Mouse (Mus musculus): ENCODE measurements around the gene Mcts2. TPM values are rescaled to one million over a fixed set of nuclear protein-coding genes. Genes with fewer than 3 reads are reported as not detected.

Gene Mcts2
- polyA plus RNA-seq, 1 experiment from 2014 or later, result 30.1 TPM

- 68% methylated on average over 22 of the region's 22 CpGs for WGBS
- Histone ChIP-seq H3K9ac (replicated peaks; ENCODE audit: low read depth, low read length) (0 out of 2 replicates have a peak overlapping the region, but pooled peaks have one; percentile 1), H3K4me3 (ENCODE audit: low read depth, low read length) (no peak overlapping the region), H3K27ac (ENCODE audit: low read length) (peak overlapping the region; percentile 58), H3K27me3 (ENCODE audit: control insufficient read depth, insufficient read depth, low read length) (no peaks in the 10 kb centered on the region), H3K4me2 (replicated peaks; ENCODE audit: low read depth, low read length) (no peak overlapping the region), H3K36me3 (ENCODE audit: control insufficient read depth, insufficient read depth, low read length) (peaks cover 40% of the 10 kb centered on the region), H3K4me1 (ENCODE audit: control insufficient read depth, insufficient read depth, low read length) (peaks cover 25% of the 10 kb centered on the region; the same call in 1 of the 2 replicates), H3K9me3 (ENCODE audit: control insufficient read depth, low read depth, low read length) (no peaks in the 10 kb centered on the region)
- no peak for ATAC-seq (ENCODE audit: insufficient number of reproducible peaks, insufficient read depth, low FRiP score, low read depth)
Measured at GRCm38 (mm10) chr2:152705993-152706571, 19.2 kb downstream of the Mcts2 start.

DNA sequence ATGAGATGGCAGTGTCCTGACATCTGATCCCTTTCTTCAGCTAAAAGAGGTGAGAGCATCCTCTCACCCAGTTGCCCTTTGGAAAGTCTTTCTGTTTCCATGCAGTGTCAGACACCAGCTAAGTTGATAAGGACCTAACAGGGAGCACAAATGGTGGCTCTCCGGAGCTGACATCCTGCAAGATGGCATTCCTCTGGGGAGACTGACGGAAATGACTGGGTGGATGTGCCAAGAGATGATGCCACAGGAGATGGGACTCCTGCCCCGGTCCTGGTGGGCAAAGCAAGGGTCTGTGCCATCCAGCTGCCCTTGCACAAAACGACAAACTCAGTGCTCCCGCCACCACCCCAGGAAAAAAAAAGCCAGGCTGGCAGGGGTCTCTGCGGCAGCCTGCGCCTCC lies 20.4 kb downstream of the Mcts2 start:
- Histone ChIP-seq H3K27ac (ENCODE audit: low read length) (peak overlapping the region; percentile 91), H3K9me3 (ENCODE audit: control insufficient read depth, low read depth, low read length) (no peaks in the 10 kb centered on the region), H3K36me3 (ENCODE audit: control insufficient read depth, insufficient read depth, low read length) (peaks cover 29% of the 10 kb centered on the region), H3K27me3 (ENCODE audit: control insufficient read depth, insufficient read depth, low read length) (no peaks in the 10 kb centered on the region), H3K4me3 (ENCODE audit: low read depth, low read length) (peak overlapping the region; percentile 30), H3K4me1 (ENCODE audit: control insufficient read depth, insufficient read depth, low read length) (peaks cover 25% of the 10 kb centered on the region; the same call in 1 of the 2 replicates), H3K9ac (replicated peaks; ENCODE audit: low read depth, low read length) (peak overlapping the region; percentile 55), H3K4me2 (replicated peaks; ENCODE audit: low read depth, low read length) (peak overlapping the region; percentile 59)
- 22% methylated on average over 7 of the region's 7 CpGs for WGBS
- ATAC-seq (ENCODE audit: insufficient number of reproducible peaks, insufficient read depth, low FRiP score, low read depth), result no peak

DNA sequence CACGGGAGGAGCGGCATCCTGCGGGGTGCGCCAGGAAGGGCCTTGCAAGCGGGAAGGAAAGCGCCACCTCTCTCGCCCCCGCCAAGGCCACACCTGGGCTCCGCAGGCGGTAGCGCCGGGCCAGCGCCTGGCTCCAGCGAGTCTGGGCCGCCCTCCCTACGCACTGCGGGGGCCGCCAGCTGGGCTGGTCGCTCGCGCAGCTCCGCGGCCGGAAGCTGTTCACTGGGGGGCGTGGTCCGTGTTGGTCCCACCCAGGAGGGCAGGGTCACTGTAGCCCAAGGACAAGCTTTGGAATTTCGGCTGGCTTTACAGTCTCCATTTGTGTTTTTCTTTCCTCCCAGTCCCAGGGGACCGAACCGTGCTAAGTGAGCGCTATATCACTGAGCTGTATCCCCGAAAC lies 20.8 kb downstream of the Mcts2 start:
- H3K9ac ChIP-seq (replicated peaks; ENCODE audit: low read depth, low read length), result peak overlapping the region; percentile 55
- H3K27me3 ChIP-seq (ENCODE audit: control insufficient read depth, insufficient read depth, low read length), result no peaks in the 10 kb centered on the region
- H3K36me3 ChIP-seq (ENCODE audit: control insufficient read depth, insufficient read depth, low read length), result peaks cover 25% of the 10 kb centered on the region
- peak overlapping the region; percentile 30 for H3K4me3 ChIP-seq (ENCODE audit: low read depth, low read length)
- H3K4me2 ChIP-seq (replicated peaks; ENCODE audit: low read depth, low read length), result peak overlapping the region; percentile 59
- ATAC-seq (ENCODE audit: insufficient number of reproducible peaks, insufficient read depth, low FRiP score, low read depth), result peak; percentile 92
- WGBS, result 2% methylated on average over 31 of the region's 31 CpGs
- no peaks in the 10 kb centered on the region for H3K9me3 ChIP-seq (ENCODE audit: control insufficient read depth, low read depth, low read length)
- peak overlapping the region; percentile 91 for H3K27ac ChIP-seq (ENCODE audit: low read length)
- peaks cover 25% of the 10 kb centered on the region; the same call in 1 of the 2 replicates for H3K4me1 ChIP-seq (ENCODE audit: control insufficient read depth, insufficient read depth, low read length)

- Histone ChIP-seq H3K36me3 (ENCODE audit: control insufficient read depth, insufficient read depth, low read length) (peaks cover 15% of the 10 kb centered on the region; the same call in 1 of the 2 replicates), H3K4me1 (ENCODE audit: control insufficient read depth, insufficient read depth, low read length) (peaks cover 25% of the 10 kb centered on the region; the same call in 1 of the 2 replicates), H3K4me2 (replicated peaks; ENCODE audit: low read depth, low read length) (no peak overlapping the region), H3K9ac (replicated peaks; ENCODE audit: low read depth, low read length) (no peak overlapping the region), H3K9me3 (ENCODE audit: control insufficient read depth, low read depth, low read length) (no peaks in the 10 kb centered on the region), H3K27ac (ENCODE audit: low read length) (no peak overlapping the region), H3K27me3 (ENCODE audit: control insufficient read depth, insufficient read depth, low read length) (no peaks in the 10 kb centered on the region), H3K4me3 (ENCODE audit: low read depth, low read length) (no peak overlapping the region)
- WGBS, result 90% methylated on average over 5 of the region's 5 CpGs
- ATAC-seq (ENCODE audit: insufficient number of reproducible peaks, insufficient read depth, low FRiP score, low read depth), result no peak
Measured at GRCm38 (mm10) chr2:152709066-152709465, 22.2 kb downstream of the Mcts2 start.

GRCm38 (mm10) chr2:152716241-152716772 lies 29.5 kb downstream of the Mcts2 start:
- H3K9ac ChIP-seq (replicated peaks; ENCODE audit: low read depth, low read length), result no peak overlapping the region
- no peaks in the 10 kb centered on the region for H3K9me3 ChIP-seq (ENCODE audit: control insufficient read depth, low read depth, low read length)
- WGBS, result 46% methylated on average over 6 of the region's 6 CpGs
- H3K36me3 ChIP-seq (ENCODE audit: control insufficient read depth, insufficient read depth, low read length), result no peaks in the 10 kb centered on the region
- H3K4me1 ChIP-seq (ENCODE audit: control insufficient read depth, insufficient read depth, low read length), result peaks cover 13% of the 10 kb centered on the region; the same call in 1 of the 2 replicates
- H3K4me3 ChIP-seq (ENCODE audit: low read depth, low read length), result no peak overlapping the region
- no peaks in the 10 kb centered on the region for H3K27me3 ChIP-seq (ENCODE audit: control insufficient read depth, insufficient read depth, low read length)
- peak overlapping the region; percentile 27; the same call in 1 of the 2 replicates for H3K27ac ChIP-seq (ENCODE audit: low read length)
- H3K4me2 ChIP-seq (replicated peaks; ENCODE audit: low read depth, low read length), result no peak overlapping the region
- no peak for ATAC-seq (ENCODE audit: insufficient number of reproducible peaks, insufficient read depth, low FRiP score, low read depth)

- no peak overlapping the region for H3K9ac ChIP-seq (replicated peaks; ENCODE audit: low read depth, low read length)
- peaks cover 13% of the 10 kb centered on the region; the same call in 1 of the 2 replicates for H3K4me1 ChIP-seq (ENCODE audit: control insufficient read depth, insufficient read depth, low read length)
- no peak overlapping the region for H3K27ac ChIP-seq (ENCODE audit: low read length)
- ATAC-seq (ENCODE audit: insufficient number of reproducible peaks, insufficient read depth, low FRiP score, low read depth), result no peak
- H3K27me3 ChIP-seq (ENCODE audit: control insufficient read depth, insufficient read depth, low read length), result no peaks in the 10 kb centered on the region
- 51% methylated on average over 11 of the region's 11 CpGs for WGBS
- no peak overlapping the region for H3K4me3 ChIP-seq (ENCODE audit: low read depth, low read length)
- H3K4me2 ChIP-seq (replicated peaks; ENCODE audit: low read depth, low read length), result no peak overlapping the region
- H3K36me3 ChIP-seq (ENCODE audit: control insufficient read depth, insufficient read depth, low read length), result no peaks in the 10 kb centered on the region
- H3K9me3 ChIP-seq (ENCODE audit: control insufficient read depth, low read depth, low read length), result no peaks in the 10 kb centered on the region
Measured at GRCm38 (mm10) chr2:152717652-152718051, 30.8 kb downstream of the Mcts2 start.

DNA sequence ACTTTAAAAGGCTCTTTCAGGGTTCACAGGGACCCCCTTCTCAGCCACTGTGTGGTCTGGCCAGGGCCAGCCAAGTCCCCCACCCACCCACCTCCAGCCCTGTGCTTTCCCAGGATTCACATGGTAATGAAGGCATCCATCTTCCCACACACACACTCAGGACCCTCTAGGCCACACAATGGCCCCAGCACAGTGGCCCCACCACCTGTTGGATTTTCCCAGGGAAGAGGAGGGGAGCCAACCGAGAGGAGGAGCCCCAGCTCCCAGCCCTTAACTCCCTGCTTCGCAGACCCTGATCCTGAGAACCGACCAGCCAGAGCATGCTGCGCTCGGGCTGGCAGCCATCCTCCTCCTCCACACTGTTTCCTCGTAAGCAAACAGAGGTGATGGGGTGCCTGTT lies 31.2 kb downstream of the Mcts2 start:
- H3K9me3 ChIP-seq (ENCODE audit: control insufficient read depth, low read depth, low read length), result no peaks in the 10 kb centered on the region
- no peaks in the 10 kb centered on the region for H3K36me3 ChIP-seq (ENCODE audit: control insufficient read depth, insufficient read depth, low read length)
- peaks cover 13% of the 10 kb centered on the region; the same call in 1 of the 2 replicates for H3K4me1 ChIP-seq (ENCODE audit: control insufficient read depth, insufficient read depth, low read length)
- H3K9ac ChIP-seq (replicated peaks; ENCODE audit: low read depth, low read length), result no peak overlapping the region
- no peak overlapping the region for H3K27ac ChIP-seq (ENCODE audit: low read length)
- H3K27me3 ChIP-seq (ENCODE audit: control insufficient read depth, insufficient read depth, low read length), result no peaks in the 10 kb centered on the region
- WGBS, result 32% methylated on average over 6 of the region's 6 CpGs
- ATAC-seq (ENCODE audit: insufficient number of reproducible peaks, insufficient read depth, low FRiP score, low read depth), result peak; percentile 25; the same call in 1 of the 2 replicates
- H3K4me3 ChIP-seq (ENCODE audit: low read depth, low read length), result no peak overlapping the region
- H3K4me2 ChIP-seq (replicated peaks; ENCODE audit: low read depth, low read length), result no peak overlapping the region

DNA sequence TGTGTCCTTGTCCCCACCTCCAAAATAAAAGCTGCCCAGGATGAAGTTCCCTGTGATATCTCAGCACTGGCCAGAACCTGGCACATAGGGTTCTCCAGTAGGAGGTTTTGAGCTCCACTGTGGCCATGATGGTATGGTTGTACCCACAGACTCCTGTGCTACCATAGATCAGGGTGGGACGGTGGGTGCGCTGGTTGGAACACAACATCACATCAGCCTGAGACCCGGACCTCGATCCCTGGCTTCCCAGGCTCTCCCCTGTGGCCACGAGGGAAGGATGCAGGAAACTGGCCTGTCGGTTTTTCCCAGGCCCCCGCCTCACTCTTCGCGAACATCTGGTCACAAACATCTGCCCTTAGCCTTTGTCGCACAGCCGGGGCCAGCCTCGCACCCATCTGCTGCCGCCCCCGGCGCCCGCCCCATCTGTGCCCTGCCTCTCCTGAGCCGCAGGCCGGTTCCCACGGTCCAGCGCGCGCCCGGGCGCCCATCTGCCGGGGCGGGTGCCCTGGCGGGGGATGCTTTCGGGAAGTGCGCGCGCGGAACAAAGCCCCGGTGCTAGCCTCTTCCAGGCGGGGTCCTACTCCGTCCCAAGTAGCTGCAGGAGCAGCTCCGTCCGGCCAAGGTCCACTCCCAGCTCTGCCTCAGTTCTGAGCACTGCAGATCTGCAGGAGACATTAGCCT lies 37.0 kb downstream of the Mcts2 start:
- Histone ChIP-seq H3K4me3 (ENCODE audit: low read depth, low read length) (peak overlapping the region; percentile 27), H3K9me3 (ENCODE audit: control insufficient read depth, low read depth, low read length) (no peaks in the 10 kb centered on the region), H3K27ac (ENCODE audit: low read length) (peak overlapping the region; percentile 27; the same call in 1 of the 2 replicates), H3K36me3 (ENCODE audit: control insufficient read depth, insufficient read depth, low read length) (no peaks in the 10 kb centered on the region), H3K4me1 (ENCODE audit: control insufficient read depth, insufficient read depth, low read length) (peaks cover 28% of the 10 kb centered on the region), H3K9ac (replicated peaks; ENCODE audit: low read depth, low read length) (peak overlapping the region; percentile 34; the same call in 1 of the 2 replicates), H3K27me3 (ENCODE audit: control insufficient read depth, insufficient read depth, low read length) (no peaks in the 10 kb centered on the region), H3K4me2 (replicated peaks; ENCODE audit: low read depth, low read length) (peak overlapping the region; percentile 56)
- ATAC-seq (ENCODE audit: insufficient number of reproducible peaks, insufficient read depth, low FRiP score, low read depth), result peak; percentile 19; the same call in 1 of the 2 replicates
- 4% methylated on average over 37 of the region's 37 CpGs for WGBS
